Mouse (Mus musculus): Measurements from ENCODE around the gene Rexo1. TPM values are rescaled to one million over a fixed set of nuclear protein-coding genes. Genes with fewer than 3 reads are reported as not detected.
"Not testable (repeated sequence)": the region's sequence is repeated elsewhere in the genome, so short reads cannot be mapped to it uniquely, and the experiment has no call there.

Rexo1 gene
- polyA plus RNA-seq, 1 experiment = 23.0 TPM

DNA sequence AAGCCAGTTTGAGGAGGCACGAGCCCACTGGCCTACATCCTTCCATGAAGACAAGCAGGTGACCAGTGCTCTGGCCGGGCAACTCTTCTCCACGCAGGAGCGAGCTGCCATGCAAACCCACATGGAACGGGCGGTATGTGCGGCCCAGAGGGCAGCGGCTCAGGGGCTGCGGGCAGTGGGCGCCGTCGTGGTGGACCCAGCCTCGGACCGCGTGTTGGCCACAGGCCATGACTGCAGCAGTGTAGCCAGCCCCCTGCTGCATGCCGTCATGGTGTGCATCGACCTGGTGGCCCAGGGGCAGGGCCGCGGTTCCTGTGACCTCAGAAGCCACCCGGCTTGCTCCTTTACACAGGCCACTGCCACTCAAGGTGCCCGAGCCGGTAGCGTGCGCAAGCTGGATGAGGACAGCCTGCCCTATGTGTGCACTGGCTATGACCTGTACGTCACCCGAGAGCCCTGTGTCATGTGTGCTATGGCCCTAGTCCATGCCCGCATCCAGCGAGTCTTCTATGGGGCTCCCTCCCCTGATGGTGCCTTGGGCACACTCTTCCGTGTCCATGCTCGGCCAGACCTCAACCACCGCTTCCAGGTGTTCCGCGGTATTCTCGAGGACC, 45.5 kb upstream of the Rexo1 start:
- no peak for TF ChIP-seq MYOD1 (IDR thresholded peaks at IDR 0.05; ENCODE audit: control insufficient read depth, insufficient read length, low read depth)
- no peak for TF ChIP-seq USF1 (IDR thresholded peaks at IDR 0.05; ENCODE audit: low read depth)
- TF ChIP-seq CTCF (IDR thresholded peaks at IDR 0.05; ENCODE audit: control insufficient read depth, insufficient read depth, insufficient read length) = no peak
- no peak for TF ChIP-seq CEBPB (IDR thresholded peaks at IDR 0.05; ENCODE audit: low read depth)
- TF ChIP-seq MAX (IDR thresholded peaks at IDR 0.05) = no peak
- TF ChIP-seq MYOG (IDR thresholded peaks at IDR 0.05; ENCODE audit: control insufficient read depth, extremely low read depth, insufficient read length) = no peak
- no peak for TF ChIP-seq FOSL1 (IDR thresholded peaks at IDR 0.05; ENCODE audit: insufficient read depth, low read length, poor library complexity, severe bottlenecking)
- peaks cover 30% of the 10 kb centered on the region for H3K36me3 ChIP-seq (ENCODE audit: control insufficient read depth, insufficient read depth)
- H3K4me3 ChIP-seq (ENCODE audit: insufficient read depth, poor library complexity, severe bottlenecking) = no peak overlapping the region

GRCm38 (mm10) chr10:80606306-80606705, 44.9 kb upstream of the Rexo1 start:
- Histone ChIP-seq H3K36me3 (ENCODE audit: control insufficient read depth, insufficient read depth) (peaks cover 29% of the 10 kb centered on the region), H3ac (ENCODE audit: control insufficient read depth, insufficient read length, low read depth) (no peak overlapping the region), H3K79me3 (ENCODE audit: low read depth) (peaks cover 41% of the 10 kb centered on the region), H3K4me3 (ENCODE audit: insufficient read depth, poor library complexity, severe bottlenecking) (no peak overlapping the region), H3K79me2 (ENCODE audit: control insufficient read depth, insufficient read depth) (peaks cover 61% of the 10 kb centered on the region), H3K27me3 (ENCODE audit: control insufficient read depth, insufficient read depth, insufficient read length) (no peaks in the 10 kb centered on the region)
- TF ChIP-seq CEBPB (IDR thresholded peaks at IDR 0.05; ENCODE audit: low read depth) (no peak), MYOG (IDR thresholded peaks at IDR 0.05; ENCODE audit: control insufficient read depth, extremely low read depth, insufficient read length) (no peak), MYOD1 (IDR thresholded peaks at IDR 0.05; ENCODE audit: control insufficient read depth, insufficient read length, low read depth) (no peak), CTCF (IDR thresholded peaks at IDR 0.05; ENCODE audit: control insufficient read depth, insufficient read depth, insufficient read length) (no peak), FOSL1 (IDR thresholded peaks at IDR 0.05; ENCODE audit: insufficient read depth, low read length, poor library complexity, severe bottlenecking) (no peak)

More for the DNA sequence above, 45.5 kb upstream of the Rexo1 start:
- H3K79me2 ChIP-seq (ENCODE audit: control insufficient read depth, insufficient read depth) = peaks cover 61% of the 10 kb centered on the region
- H3K27me3 ChIP-seq (ENCODE audit: control insufficient read depth, insufficient read depth, insufficient read length) = no peaks in the 10 kb centered on the region
- peaks cover 41% of the 10 kb centered on the region for H3K79me3 ChIP-seq (ENCODE audit: low read depth)
- H3ac ChIP-seq (ENCODE audit: control insufficient read depth, insufficient read length, low read depth) = no peak overlapping the region

DNA sequence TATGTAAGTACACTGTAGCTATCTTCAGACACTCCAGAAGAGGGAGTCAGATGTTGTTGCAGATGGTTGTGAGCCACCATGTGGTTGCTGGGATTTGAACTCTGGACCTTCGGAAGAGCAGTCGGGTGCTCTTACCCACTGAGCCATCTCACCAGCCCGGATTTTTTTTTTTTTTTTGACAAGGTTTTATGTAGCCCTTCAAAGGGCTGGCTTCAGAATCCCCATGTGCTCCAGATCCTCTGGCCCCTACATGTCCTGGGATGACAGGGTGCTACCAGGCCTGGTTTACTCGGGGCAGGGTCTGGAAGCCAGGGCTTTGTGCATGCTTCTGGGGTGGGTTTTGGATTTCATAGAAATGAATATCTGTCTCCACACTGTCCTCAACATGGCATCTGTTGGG, 44.4 kb upstream of the Rexo1 start, which contains the start of gene Gm49322:
Gm49322 (plus strand) TSS at position 301 of the 400 bp plus-strand sequence.
- not testable (repeated sequence) for H3ac ChIP-seq (ENCODE audit: control insufficient read depth, insufficient read length, low read depth); H3K4me3 ChIP-seq (ENCODE audit: insufficient read depth, poor library complexity, severe bottlenecking); H3K27me3 ChIP-seq (ENCODE audit: control insufficient read depth, insufficient read depth, insufficient read length)
- H3K36me3 ChIP-seq (ENCODE audit: control insufficient read depth, insufficient read depth) = peaks cover 29% of the 10 kb centered on the region
- peaks cover 41% of the 10 kb centered on the region for H3K79me3 ChIP-seq (ENCODE audit: low read depth)
- peaks cover 61% of the 10 kb centered on the region for H3K79me2 ChIP-seq (ENCODE audit: control insufficient read depth, insufficient read depth)

- peaks cover 41% of the 10 kb centered on the region for H3K79me3 ChIP-seq (ENCODE audit: low read depth)
- no peaks in the 10 kb centered on the region for H3K27me3 ChIP-seq (ENCODE audit: control insufficient read depth, insufficient read depth, insufficient read length)
- H3K36me3 ChIP-seq (ENCODE audit: control insufficient read depth, insufficient read depth) = peaks cover 29% of the 10 kb centered on the region
- no peak overlapping the region for H3K4me3 ChIP-seq (ENCODE audit: insufficient read depth, poor library complexity, severe bottlenecking)
- TF ChIP-seq FOSL1 (IDR thresholded peaks at IDR 0.05; ENCODE audit: insufficient read depth, low read length, poor library complexity, severe bottlenecking) = no peak
- TF ChIP-seq CTCF (IDR thresholded peaks at IDR 0.05; ENCODE audit: control insufficient read depth, insufficient read depth, insufficient read length) = no peak
- H3ac ChIP-seq (ENCODE audit: control insufficient read depth, insufficient read length, low read depth) = no peak overlapping the region
- peaks cover 61% of the 10 kb centered on the region for H3K79me2 ChIP-seq (ENCODE audit: control insufficient read depth, insufficient read depth)
Measured at GRCm38 (mm10) chr10:80604988-80605387, 43.6 kb upstream of the Rexo1 start.

DNA sequence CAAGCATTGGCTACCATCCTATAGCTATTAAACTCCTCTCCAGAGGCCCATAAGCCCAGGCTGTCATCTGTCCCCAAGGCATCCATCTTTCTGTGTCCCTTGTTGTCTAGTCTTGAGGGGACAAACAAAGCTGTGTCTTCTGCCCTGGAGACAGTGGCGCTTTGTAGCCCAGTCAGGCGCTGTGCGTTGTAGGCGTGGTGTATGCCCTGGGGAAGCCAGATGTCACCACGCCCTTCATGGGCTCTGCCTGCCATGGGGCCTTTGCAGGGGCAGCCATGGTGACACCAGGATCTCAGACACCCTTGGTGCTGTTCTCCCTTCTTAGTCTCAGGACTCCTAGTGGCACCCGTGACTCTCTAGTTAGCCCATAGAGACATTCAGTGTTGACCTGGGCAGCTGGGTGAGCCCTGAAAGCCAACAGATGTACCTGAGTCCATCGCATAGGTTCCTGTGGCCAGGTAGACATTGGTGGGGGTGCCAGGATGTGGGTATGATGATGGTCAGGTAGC, 42.7 kb upstream of the Rexo1 start:
- Histone ChIP-seq H3K27me3 (ENCODE audit: control insufficient read depth, insufficient read depth, insufficient read length) (no peaks in the 10 kb centered on the region), H3K36me3 (ENCODE audit: control insufficient read depth, insufficient read depth) (peaks cover 25% of the 10 kb centered on the region), H3ac (ENCODE audit: control insufficient read depth, insufficient read length, low read depth) (peak overlapping the region; percentile 79), H3K79me2 (ENCODE audit: control insufficient read depth, insufficient read depth) (peaks cover 61% of the 10 kb centered on the region), H3K4me3 (ENCODE audit: insufficient read depth, poor library complexity, severe bottlenecking) (peak overlapping the region; percentile 68), H3K79me3 (ENCODE audit: low read depth) (peaks cover 41% of the 10 kb centered on the region)
- TF ChIP-seq MYOG (IDR thresholded peaks at IDR 0.05; ENCODE audit: control insufficient read depth, extremely low read depth, insufficient read length) = no peak
- TF ChIP-seq USF1 (IDR thresholded peaks at IDR 0.05; ENCODE audit: low read depth) = no peak
- no peak for TF ChIP-seq MYOD1 (IDR thresholded peaks at IDR 0.05; ENCODE audit: control insufficient read depth, insufficient read length, low read depth)
- no peak for TF ChIP-seq FOSL1 (IDR thresholded peaks at IDR 0.05; ENCODE audit: insufficient read depth, low read length, poor library complexity, severe bottlenecking)
- no peak for TF ChIP-seq CTCF (IDR thresholded peaks at IDR 0.05; ENCODE audit: control insufficient read depth, insufficient read depth, insufficient read length)
- no peak for TF ChIP-seq CEBPB (IDR thresholded peaks at IDR 0.05; ENCODE audit: low read depth)
- TF ChIP-seq MAX (IDR thresholded peaks at IDR 0.05) = no peak

GRCm38 (mm10) chr10:80603364-80603763, 42.0 kb upstream of the Rexo1 start:
- no peaks in the 10 kb centered on the region for H3K27me3 ChIP-seq (ENCODE audit: control insufficient read depth, insufficient read depth, insufficient read length)
- H3K36me3 ChIP-seq (ENCODE audit: control insufficient read depth, insufficient read depth) = peaks cover 23% of the 10 kb centered on the region
- TF ChIP-seq CTCF (IDR thresholded peaks at IDR 0.05; ENCODE audit: control insufficient read depth, insufficient read depth, insufficient read length) (no peak), USF1 (IDR thresholded peaks at IDR 0.05; ENCODE audit: low read depth) (no peak), MYOD1 (IDR thresholded peaks at IDR 0.05; ENCODE audit: control insufficient read depth, insufficient read length, low read depth) (no peak), FOSL1 (IDR thresholded peaks at IDR 0.05; ENCODE audit: insufficient read depth, low read length, poor library complexity, severe bottlenecking) (no peak), MAX (IDR thresholded peaks at IDR 0.05) (no peak), MYOG (IDR thresholded peaks at IDR 0.05; ENCODE audit: control insufficient read depth, extremely low read depth, insufficient read length) (no peak), CEBPB (IDR thresholded peaks at IDR 0.05; ENCODE audit: low read depth) (no peak)
- H3K4me3 ChIP-seq (ENCODE audit: insufficient read depth, poor library complexity, severe bottlenecking) = peak overlapping the region; percentile 68
- H3ac ChIP-seq (ENCODE audit: control insufficient read depth, insufficient read length, low read depth) = peak overlapping the region; percentile 79
- peaks cover 41% of the 10 kb centered on the region for H3K79me3 ChIP-seq (ENCODE audit: low read depth)
- peaks cover 54% of the 10 kb centered on the region for H3K79me2 ChIP-seq (ENCODE audit: control insufficient read depth, insufficient read depth)
